Mouse (Mus musculus): ENCODE data around the gene Tmed8.

GRCm38 (mm10) chr12:87148136-87148535, 52.1 kb downstream of the Tmed8 start:
- TF ChIP-seq POLR2A (IDR thresholded peaks at IDR 0.05; ENCODE audit: low read depth, low read length) (no peak), CTCF (IDR thresholded peaks at IDR 0.05; ENCODE audit: extremely low read depth, insufficient read length, insufficient replicate concordance, low read depth, low read length) (no peak)
